23 mouse cellular contexts compared by ENCODE assay signal in genomic region chr3:68782363-68782762, GRCm38 (mm10).
DNase-seq lines count a peak whose midpoint lies in the region; ATAC-seq lines count a peak whose summit lies in the region.
"Had no signal": no experiment of that assay in that cellular context is flagged by ENCODE, and none has a peak within 500 bp of the region (broad histone marks: within the 10 kb centered on the region; RNA-seq: fewer than 3 reads in every experiment).

No protein-coding gene starts in this region.

- no peak for ATAC-seq in heart, embryonic 15.5 days (replicated peaks; ENCODE audit: insufficient number of reproducible peaks, insufficient read depth, low FRiP score, low read depth)
- no peak for ATAC-seq in neural tube, embryonic 15.5 days (ENCODE audit: low FRiP score)
- no peak for ATAC-seq in embryonic facial prominence, embryonic 13.5 days (ENCODE audit: insufficient number of reproducible peaks, insufficient read depth, low FRiP score, low TSS enrichment, low read depth)
- ATAC-seq: forebrain, embryonic 14.5 days; inflammation-experienced regulatory T-cells, adult 6 months; lung, postnatal 0 days had no signal

- no peak overlapping the region for H3K4me2 ChIP-seq in heart, embryonic 15.5 days
- no peak overlapping the region for H3K4me2 ChIP-seq in neural tube, embryonic 15.5 days
- no peak overlapping the region for H3K4me2 ChIP-seq in embryonic facial prominence, embryonic 13.5 days
- H3K4me2 ChIP-seq: embryonic facial prominence, embryonic 12.5 days; hindbrain, embryonic 12.5 days; liver, embryonic 15.5 days; midbrain, embryonic 11.5 days had no signal

- DNase-seq in heart, embryonic 10.5 days (ENCODE audit: low spot score) = no peak
- peak; percentile 39 for DNase-seq in neural tube, embryonic 10.5 days (ENCODE audit: extremely low spot score, low spot score)
- DNase-seq in naive thymus-derived CD4-positive, alpha-beta T cell, adult 2 months (ENCODE audit: low read depth) = peak; percentile 44
- no peak for DNase-seq in cerebellum, adult 11-12 months
- DNase-seq: adrenal gland, postnatal 10 days; cerebellum, adult 2 months; cerebellum, postnatal 25 days; gastrocnemius, postnatal 25 days; heart, postnatal 14 days; kidney, adult 8-10 months; kidney, postnatal 10 days had no signal

- no peak overlapping the region for H3K9ac ChIP-seq in heart, embryonic 15.5 days
- no peak overlapping the region for H3K9ac ChIP-seq in neural tube, embryonic 15.5 days (replicated peaks)
- no peak overlapping the region for H3K9ac ChIP-seq in embryonic facial prominence, embryonic 13.5 days
- H3K9ac ChIP-seq: embryonic facial prominence, embryonic 12.5 days; hindbrain, embryonic 12.5 days; liver, embryonic 15.5 days had no signal

- 59% methylated on average over 4 of the region's 4 CpGs for WGBS in heart, embryonic 15.5 days
- 54% methylated on average over 4 of the region's 4 CpGs for WGBS in heart, embryonic 10.5 days
- 56% methylated on average over 4 of the region's 4 CpGs for WGBS in neural tube, embryonic 15.5 days
- 14% methylated on average over 4 of the region's 4 CpGs for WGBS in embryonic facial prominence, embryonic 13.5 days

- no peak overlapping the region for H3K4me3 ChIP-seq in heart, embryonic 15.5 days
- no peak overlapping the region for H3K4me3 ChIP-seq in heart, embryonic 10.5 days
- H3K4me3 ChIP-seq in neural tube, embryonic 15.5 days (replicated peaks) = no peak overlapping the region
- H3K4me3 ChIP-seq in embryonic facial prominence, embryonic 13.5 days = no peak overlapping the region
- H3K4me3 ChIP-seq: embryonic facial prominence, embryonic 12.5 days; hindbrain, embryonic 12.5 days; liver, embryonic 15.5 days had no signal

- H3K27me3 ChIP-seq in heart, embryonic 15.5 days = no peaks in the 10 kb centered on the region
- no peaks in the 10 kb centered on the region for H3K27me3 ChIP-seq in heart, embryonic 10.5 days (ENCODE audit: insufficient read depth, poor library complexity, severe bottlenecking)
- H3K27me3 ChIP-seq in neural tube, embryonic 15.5 days (replicated peaks) = no peaks in the 10 kb centered on the region
- H3K27me3 ChIP-seq in embryonic facial prominence, embryonic 13.5 days = no peaks in the 10 kb centered on the region
- H3K27me3 ChIP-seq: embryonic facial prominence, embryonic 12.5 days; hindbrain, embryonic 12.5 days; liver, embryonic 15.5 days had no signal

- H3K27ac ChIP-seq in heart, embryonic 15.5 days = peak overlapping the region; percentile 24; the same call in 1 of the 2 replicates
- H3K27ac ChIP-seq in heart, embryonic 10.5 days = no peak overlapping the region
- no peak overlapping the region for H3K27ac ChIP-seq in neural tube, embryonic 15.5 days (replicated peaks)
- peak overlapping the region; percentile 30; the same call in 1 of the 2 replicates for H3K27ac ChIP-seq in embryonic facial prominence, embryonic 13.5 days
- H3K27ac ChIP-seq: embryonic facial prominence, embryonic 12.5 days; hindbrain, embryonic 12.5 days; liver, embryonic 15.5 days; macrophage; stomach, postnatal 0 days had no signal

- no peaks in the 10 kb centered on the region for H3K9me3 ChIP-seq in heart, embryonic 15.5 days (replicated peaks)
- H3K9me3 ChIP-seq in heart, embryonic 10.5 days = no peaks in the 10 kb centered on the region
- H3K9me3 ChIP-seq in neural tube, embryonic 15.5 days (replicated peaks) = no peaks in the 10 kb centered on the region
- no peaks in the 10 kb centered on the region for H3K9me3 ChIP-seq in embryonic facial prominence, embryonic 13.5 days
- H3K9me3 ChIP-seq: embryonic facial prominence, embryonic 12.5 days; hindbrain, embryonic 12.5 days; liver, embryonic 15.5 days had no signal

- H3K36me3 ChIP-seq in heart, embryonic 15.5 days = no peaks in the 10 kb centered on the region
- no peaks in the 10 kb centered on the region for H3K36me3 ChIP-seq in heart, embryonic 10.5 days
- H3K36me3 ChIP-seq in neural tube, embryonic 15.5 days = no peaks in the 10 kb centered on the region
- H3K36me3 ChIP-seq in embryonic facial prominence, embryonic 13.5 days = no peaks in the 10 kb centered on the region
- H3K36me3 ChIP-seq: embryonic facial prominence, embryonic 12.5 days; hindbrain, embryonic 12.5 days; liver, embryonic 15.5 days had no signal

- H3K4me1 ChIP-seq in heart, embryonic 15.5 days (replicated peaks) = peaks cover 17% of the 10 kb centered on the region
- H3K4me1 ChIP-seq in heart, embryonic 10.5 days = peaks cover 55% of the 10 kb centered on the region
- H3K4me1 ChIP-seq in neural tube, embryonic 15.5 days = no peaks in the 10 kb centered on the region
- peaks cover 15% of the 10 kb centered on the region for H3K4me1 ChIP-seq in embryonic facial prominence, embryonic 13.5 days
- H3K4me1 ChIP-seq: liver, embryonic 15.5 days had no signal

Comparison
In these comparisons a context has a peak if more than half of its experiments do, and no peak if none do; other contexts are left out.
1. H3K27ac ChIP-seq: peak in heart, embryonic 15.5 days (single experiment) and embryonic facial prominence, embryonic 13.5 days (single experiment); none in heart, embryonic 10.5 days (single experiment) and neural tube, embryonic 15.5 days (single experiment).
2. DNase-seq: peak in neural tube, embryonic 10.5 days (single experiment) and naive thymus-derived CD4-positive, alpha-beta T cell, adult 2 months (single experiment); none in heart, embryonic 10.5 days (single experiment) and cerebellum, adult 11-12 months (single experiment).